Mouse (Mus musculus) cerebellum, adult 18-20 months (tissue): Measurements from ENCODE around the gene Adam22.

ENCODE experiments used
- DNase-seq, 2 experiments: peaks; one replicate each; pipeline ENCODE4 v3.0.0; 2021

Gene Adam22

GRCm38 (mm10) chr5:8146146-8146545 is 221.8 kb downstream of the Adam22 start:
- no peak for DNase-seq

- no peak for DNase-seq
Measured at GRCm38 (mm10) chr5:8145473-8145872, 222.5 kb downstream of the Adam22 start.

- DNase-seq, result no peak
Measured at GRCm38 (mm10) chr5:8132546-8132945, 235.4 kb downstream of the Adam22 start.

- peak; percentile 19 to 35 for DNase-seq
Measured at GRCm38 (mm10) chr5:8131918-8132317, 236.0 kb downstream of the Adam22 start.

GRCm38 (mm10) chr5:8129750-8130149 is 238.2 kb downstream of the Adam22 start:
- DNase-seq, result peak; percentile 26 to 44

GRCm38 (mm10) chr5:8120926-8121325 is 247.0 kb downstream of the Adam22 start:
- DNase-seq, result peak; percentile 55 to 58

- no peak for DNase-seq
Measured at GRCm38 (mm10) chr5:8120087-8120486, 247.9 kb downstream of the Adam22 start.

GRCm38 (mm10) chr5:8116561-8117168 is 251.3 kb downstream of the Adam22 start:
- no peak for DNase-seq

- DNase-seq, result peak; percentile 82 to 87
Measured at GRCm38 (mm10) chr5:8112246-8112645, 255.7 kb downstream of the Adam22 start.

- DNase-seq, result no peak
Measured at GRCm38 (mm10) chr5:8111691-8112090, 256.3 kb downstream of the Adam22 start.

GRCm38 (mm10) chr5:8095689-8096088 is 272.3 kb downstream of the Adam22 start:
- peak; percentile 91 to 92 for DNase-seq

- peak in 1 of 2 experiments; percentile 34 for DNase-seq
Measured at GRCm38 (mm10) chr5:8094921-8095320, 273.0 kb downstream of the Adam22 start.

GRCm38 (mm10) chr5:8088147-8088546 is 279.8 kb downstream of the Adam22 start:
- no peak for DNase-seq

GRCm38 (mm10) chr5:8085661-8086060 is 282.3 kb downstream of the Adam22 start:
- DNase-seq, result no peak

- DNase-seq, result no peak
Measured at GRCm38 (mm10) chr5:8082800-8083509, 285.0 kb downstream of the Adam22 start.

GRCm38 (mm10) chr5:8077481-8077880 is 290.5 kb downstream of the Adam22 start:
- no peak for DNase-seq

- peak; percentile 53 to 61 for DNase-seq
Measured at GRCm38 (mm10) chr5:8073901-8074561, 293.9 kb downstream of the Adam22 start.

GRCm38 (mm10) chr5:8073406-8073805 is 294.6 kb downstream of the Adam22 start:
- DNase-seq, result no peak

GRCm38 (mm10) chr5:8063207-8063606 is 304.8 kb downstream of the Adam22 start:
- no peak for DNase-seq

- no peak for DNase-seq
Measured at GRCm38 (mm10) chr5:8062469-8062868, 305.5 kb downstream of the Adam22 start.

- peak in 1 of 2 experiments; percentile 38 for DNase-seq
Measured at GRCm38 (mm10) chr5:8058056-8058455, 309.9 kb downstream of the Adam22 start.

GRCm38 (mm10) chr5:8057018-8057323 is 311.0 kb downstream of the Adam22 start:
- DNase-seq, result no peak

- DNase-seq, result peak; percentile 87 to 88
Measured at GRCm38 (mm10) chr5:8056141-8057017, 311.6 kb downstream of the Adam22 start.
